Mouse (Mus musculus): Measurements from ENCODE around the gene Fgfr2.
"Not testable (repeated sequence)": the region's sequence is repeated elsewhere in the genome, so short reads cannot be mapped to it uniquely, and the experiment has no call there.

The Fgfr2 gene

GRCm38 (mm10) chr7:130558592-130558991 is 2564.6 kb downstream of the Fgfr2 start:
- no peak for DNase-seq (ENCODE audit: low spot score)

- peak; percentile 29 for DNase-seq (ENCODE audit: low spot score)
These were observed 2567.6 kb downstream of the Fgfr2 start for GRCm38 (mm10) chr7:130555597-130555996.

GRCm38 (mm10) chr7:130553321-130553720 is 2569.8 kb downstream of the Fgfr2 start:
- DNase-seq (ENCODE audit: low spot score): no peak

GRCm38 (mm10) chr7:130552780-130553179 is 2570.4 kb downstream of the Fgfr2 start:
- peak; percentile 31 for DNase-seq (ENCODE audit: low spot score)

GRCm38 (mm10) chr7:130547635-130548175 is 2575.4 kb downstream of the Fgfr2 start:
- DNase-seq (ENCODE audit: low spot score): no peak

GRCm38 (mm10) chr7:130546791-130547484 is 2576.2 kb downstream of the Fgfr2 start:
- peak; percentile 84 for DNase-seq (ENCODE audit: low spot score)

- no peak for DNase-seq (ENCODE audit: low spot score)
These were observed 2576.7 kb downstream of the Fgfr2 start for GRCm38 (mm10) chr7:130546421-130546790.

GRCm38 (mm10) chr7:130545893-130546292 is 2577.3 kb downstream of the Fgfr2 start:
- DNase-seq (ENCODE audit: low spot score): no peak

- no peak for DNase-seq (ENCODE audit: low spot score)
These were observed 2577.7 kb downstream of the Fgfr2 start for GRCm38 (mm10) chr7:130545401-130545800.

- no peak for DNase-seq (ENCODE audit: low spot score)
These were observed 2580.0 kb downstream of the Fgfr2 start for GRCm38 (mm10) chr7:130543181-130543580.

GRCm38 (mm10) chr7:130540176-130540575 is 2583.0 kb downstream of the Fgfr2 start:
- no peak for DNase-seq (ENCODE audit: low spot score)

- no peak for DNase-seq (ENCODE audit: low spot score)
These were observed 2586.1 kb downstream of the Fgfr2 start for GRCm38 (mm10) chr7:130537068-130537467.

- DNase-seq (ENCODE audit: low spot score): peak; percentile 45
These were observed 2588.0 kb downstream of the Fgfr2 start for GRCm38 (mm10) chr7:130535174-130535573.

GRCm38 (mm10) chr7:130533316-130534260 is 2589.6 kb downstream of the Fgfr2 start:
- peak; percentile 92 for DNase-seq (ENCODE audit: low spot score)

GRCm38 (mm10) chr7:130531138-130531537 is 2592.0 kb downstream of the Fgfr2 start:
- DNase-seq (ENCODE audit: low spot score): not testable (repeated sequence)

GRCm38 (mm10) chr7:130527306-130527705 is 2595.8 kb downstream of the Fgfr2 start:
- no peak for DNase-seq (ENCODE audit: low spot score)

GRCm38 (mm10) chr7:130523451-130523850 is 2599.7 kb downstream of the Fgfr2 start:
- no peak for DNase-seq (ENCODE audit: low spot score)

- no peak for DNase-seq (ENCODE audit: low spot score)
These were observed 2602.2 kb downstream of the Fgfr2 start for GRCm38 (mm10) chr7:130520812-130521422.

- no peak for DNase-seq (ENCODE audit: low spot score)
These were observed 2603.1 kb downstream of the Fgfr2 start, which contains the start of gene Ate1 for GRCm38 (mm10) chr7:130520049-130520425. Ate1 (minus strand) TSS chr7:130520369.

GRCm38 (mm10) chr7:130519096-130520048 is 2603.8 kb downstream of the Fgfr2 start:
- DNase-seq (ENCODE audit: low spot score): peak; percentile 94

Data from adipocyte (in vitro differentiated cells).